Mouse (Mus musculus): ENCODE measurements around the gene Sipa1l2. TPM values are rescaled to one million over a fixed set of nuclear protein-coding genes. Genes with fewer than 3 reads are reported as not detected.

Sipa1l2 gene
- polyA plus RNA-seq, 1 experiment from 2014 or later = 11.6 TPM

DNA sequence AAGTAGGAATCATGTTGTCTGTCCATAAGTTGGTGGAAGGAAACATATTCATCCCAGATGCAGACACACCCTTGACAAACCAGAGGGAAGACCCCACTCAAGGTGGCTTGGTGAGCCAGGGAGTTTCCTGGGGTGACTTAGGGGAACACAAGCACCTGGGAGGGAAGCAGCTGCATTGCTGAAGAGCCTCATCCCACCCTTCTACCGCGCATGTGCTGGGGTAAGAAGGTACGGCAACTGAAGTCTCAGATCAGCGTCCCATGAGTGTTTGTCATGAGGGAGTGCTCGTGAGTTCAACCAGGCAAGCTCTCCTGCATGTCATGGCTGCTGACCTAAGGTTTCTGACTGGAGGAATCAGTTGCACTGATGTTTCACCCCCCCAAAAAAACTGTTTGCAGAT lies 138.8 kb downstream of the Sipa1l2 start:
- DNase-seq (ENCODE audit: low spot score) (no peak), ATAC-seq (ENCODE audit: insufficient read depth, low FRiP score, low TSS enrichment) (no peak)
- Histone ChIP-seq H3K27ac (ENCODE audit: low read depth, low read length) (no peak overlapping the region), H3K9me3 (ENCODE audit: control insufficient read depth, low read length) (no peaks in the 10 kb centered on the region), H3K4me1 (ENCODE audit: control insufficient read depth, insufficient read depth, low read length) (no peaks in the 10 kb centered on the region), H3K4me3 (ENCODE audit: low read depth, low read length) (no peak overlapping the region), H3K4me2 (ENCODE audit: low read depth) (no peak overlapping the region), H3K36me3 (ENCODE audit: control insufficient read depth, insufficient read depth, low read length) (no peaks in the 10 kb centered on the region), H3K27me3 (ENCODE audit: control insufficient read depth, insufficient read depth, low read length) (no peaks in the 10 kb centered on the region), H3K9ac (ENCODE audit: low read length) (no peak overlapping the region)
- 91% methylated on average over 5 of the region's 5 CpGs for WGBS

DNA sequence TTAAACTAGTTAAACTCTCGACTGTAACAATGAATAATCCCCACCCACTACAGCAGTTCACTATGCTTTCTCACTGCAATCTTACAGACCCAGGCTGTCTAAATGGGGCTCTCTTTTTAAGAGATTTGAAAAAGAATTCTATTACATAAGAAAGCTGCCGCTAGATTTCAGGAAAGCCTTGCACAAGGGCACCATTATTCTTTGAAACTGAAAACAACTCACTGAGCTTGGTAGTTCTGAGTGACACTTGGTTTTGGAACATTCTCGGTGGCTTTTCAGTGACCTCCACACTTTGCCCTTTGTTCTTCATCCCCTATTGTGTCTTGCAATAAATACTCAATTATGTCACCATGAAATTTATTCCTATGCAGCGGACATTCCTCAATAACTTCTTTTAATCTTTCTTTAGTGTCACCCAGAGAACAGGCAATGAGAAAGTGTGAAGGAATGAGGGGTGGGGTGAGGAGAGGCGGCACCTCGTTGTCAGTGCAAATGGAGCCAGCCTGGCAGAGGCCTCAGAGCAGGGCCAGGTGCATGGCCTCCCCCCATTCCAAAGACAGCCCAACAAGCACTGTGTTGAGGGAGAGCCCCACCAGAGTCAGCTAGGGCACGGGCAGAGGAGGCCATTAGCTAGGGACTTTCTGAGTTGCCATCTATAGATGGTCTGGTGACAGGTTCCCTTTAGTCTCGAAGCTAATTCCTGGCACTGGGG lies 140.5 kb downstream of the Sipa1l2 start:
- Histone ChIP-seq H3K4me2 (ENCODE audit: low read depth) (no peak overlapping the region), H3K27ac (ENCODE audit: low read depth, low read length) (no peak overlapping the region; the same call in 1 of the 2 replicates), H3K9me3 (ENCODE audit: control insufficient read depth, low read length) (no peaks in the 10 kb centered on the region), H3K36me3 (ENCODE audit: control insufficient read depth, insufficient read depth, low read length) (no peaks in the 10 kb centered on the region), H3K4me1 (ENCODE audit: control insufficient read depth, insufficient read depth, low read length) (no peaks in the 10 kb centered on the region), H3K27me3 (ENCODE audit: control insufficient read depth, insufficient read depth, low read length) (no peaks in the 10 kb centered on the region), H3K4me3 (ENCODE audit: low read depth, low read length) (no peak overlapping the region), H3K9ac (ENCODE audit: low read length) (no peak overlapping the region)
- 36% methylated on average over 8 of the region's 8 CpGs for WGBS
- DNase-seq (ENCODE audit: low spot score) = no peak
- peak; percentile 67; the same call in 1 of the 2 replicates for ATAC-seq (ENCODE audit: insufficient read depth, low FRiP score, low TSS enrichment)

DNA sequence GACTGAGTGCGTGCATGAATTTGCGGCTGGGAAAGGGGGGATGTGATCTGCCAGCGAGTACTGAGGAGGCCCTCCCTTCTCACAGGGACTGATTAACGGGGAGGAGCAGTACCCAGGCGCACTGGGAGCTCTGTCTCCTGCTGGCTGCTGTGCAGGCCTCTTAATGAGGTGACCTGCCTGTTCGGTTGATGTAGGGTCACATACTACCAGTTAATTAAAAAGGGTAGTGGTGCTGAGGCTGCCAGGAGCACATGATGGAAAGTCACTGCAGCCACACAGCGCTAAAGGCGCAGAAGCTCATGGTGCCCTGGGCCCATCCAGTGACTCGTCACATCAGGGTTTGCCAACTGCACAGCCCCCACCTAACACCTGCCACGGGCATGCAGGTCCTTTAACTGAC lies 145.7 kb downstream of the Sipa1l2 start:
- Histone ChIP-seq H3K36me3 (ENCODE audit: control insufficient read depth, insufficient read depth, low read length) (peaks cover 3% of the 10 kb centered on the region; the same call in 1 of the 2 replicates), H3K9me3 (ENCODE audit: control insufficient read depth, low read length) (no peaks in the 10 kb centered on the region), H3K27ac (ENCODE audit: low read depth, low read length) (no peak overlapping the region), H3K4me2 (ENCODE audit: low read depth) (no peak overlapping the region), H3K4me1 (ENCODE audit: control insufficient read depth, insufficient read depth, low read length) (no peaks in the 10 kb centered on the region), H3K4me3 (ENCODE audit: low read depth, low read length) (no peak overlapping the region), H3K27me3 (ENCODE audit: control insufficient read depth, insufficient read depth, low read length) (no peaks in the 10 kb centered on the region), H3K9ac (ENCODE audit: low read length) (no peak overlapping the region)
- 58% methylated on average over 10 of the region's 10 CpGs for whole genome bisulfite sequencing
- DNase-seq (ENCODE audit: low spot score) (no peak), ATAC-seq (ENCODE audit: insufficient read depth, low FRiP score, low TSS enrichment) (0 out of 2 replicates have a peak, but pooled peaks have one; percentile 23)

GRCm38 (mm10) chr8:125419202-125419830 lies 150.3 kb downstream of the Sipa1l2 start:
- H3K36me3 ChIP-seq (ENCODE audit: control insufficient read depth, insufficient read depth, low read length) = peaks cover 3% of the 10 kb centered on the region; the same call in 1 of the 2 replicates
- 82% methylated on average over 14 of the region's 14 CpGs for WGBS

GRCm38 (mm10) chr8:125416146-125416545 lies 153.5 kb downstream of the Sipa1l2 start:
- Histone ChIP-seq H3K9me3 (ENCODE audit: control insufficient read depth, low read length) (no peaks in the 10 kb centered on the region), H3K27ac (ENCODE audit: low read depth, low read length) (no peak overlapping the region), H3K4me1 (ENCODE audit: control insufficient read depth, insufficient read depth, low read length) (no peaks in the 10 kb centered on the region), H3K9ac (ENCODE audit: low read length) (no peak overlapping the region), H3K4me3 (ENCODE audit: low read depth, low read length) (no peak overlapping the region), H3K36me3 (ENCODE audit: control insufficient read depth, insufficient read depth, low read length) (no peaks in the 10 kb centered on the region), H3K27me3 (ENCODE audit: control insufficient read depth, insufficient read depth, low read length) (no peaks in the 10 kb centered on the region), H3K4me2 (ENCODE audit: low read depth) (no peak overlapping the region)
- no peak for DNase-seq (ENCODE audit: low spot score)
- WGBS = 78% methylated on average over 6 of the region's 6 CpGs
- no peak for ATAC-seq (ENCODE audit: insufficient read depth, low FRiP score, low TSS enrichment)

More at GRCm38 (mm10) chr8:125419202-125419830, 150.3 kb downstream of the Sipa1l2 start:
- DNase-seq (ENCODE audit: low spot score) (no peak), ATAC-seq (ENCODE audit: insufficient read depth, low FRiP score, low TSS enrichment) (no peak)
- H3K9ac ChIP-seq (ENCODE audit: low read length) = no peak overlapping the region
- no peaks in the 10 kb centered on the region for H3K9me3 ChIP-seq (ENCODE audit: control insufficient read depth, low read length)
- H3K27me3 ChIP-seq (ENCODE audit: control insufficient read depth, insufficient read depth, low read length) = no peaks in the 10 kb centered on the region
- H3K4me2 ChIP-seq (ENCODE audit: low read depth) = no peak overlapping the region
- H3K4me3 ChIP-seq (ENCODE audit: low read depth, low read length) = no peak overlapping the region
- H3K4me1 ChIP-seq (ENCODE audit: control insufficient read depth, insufficient read depth, low read length) = no peaks in the 10 kb centered on the region
- no peak overlapping the region for H3K27ac ChIP-seq (ENCODE audit: low read depth, low read length)

- Histone ChIP-seq H3K27ac (ENCODE audit: low read depth, low read length) (no peak overlapping the region), H3K9ac (ENCODE audit: low read length) (no peak overlapping the region), H3K9me3 (ENCODE audit: control insufficient read depth, low read length) (no peaks in the 10 kb centered on the region), H3K4me3 (ENCODE audit: low read depth, low read length) (no peak overlapping the region), H3K4me1 (ENCODE audit: control insufficient read depth, insufficient read depth, low read length) (no peaks in the 10 kb centered on the region), H3K27me3 (ENCODE audit: control insufficient read depth, insufficient read depth, low read length) (no peaks in the 10 kb centered on the region), H3K36me3 (ENCODE audit: control insufficient read depth, insufficient read depth, low read length) (no peaks in the 10 kb centered on the region), H3K4me2 (ENCODE audit: low read depth) (no peak overlapping the region)
- ATAC-seq (ENCODE audit: insufficient read depth, low FRiP score, low TSS enrichment) (no peak), DNase-seq (ENCODE audit: low spot score) (no peak)
- 92% methylated on average over 8 of the region's 8 CpGs for WGBS
Observed at GRCm38 (mm10) chr8:125414651-125415050, 155.0 kb downstream of the Sipa1l2 start.

- H3K4me3 ChIP-seq (ENCODE audit: low read depth, low read length) = no peak overlapping the region
Observed at GRCm38 (mm10) chr8:125413001-125413909, 156.4 kb downstream of the Sipa1l2 start.

GRCm38 (mm10) chr8:125410646-125411045 lies 159.0 kb downstream of the Sipa1l2 start:
- ATAC-seq (ENCODE audit: insufficient read depth, low FRiP score, low TSS enrichment) (no peak), DNase-seq (ENCODE audit: low spot score) (no peak)
- H3K4me2 ChIP-seq (ENCODE audit: low read depth) = no peak overlapping the region
- whole genome bisulfite sequencing = 70% methylated on average over 5 of the region's 5 CpGs
- H3K9ac ChIP-seq (ENCODE audit: low read length) = no peak overlapping the region
- H3K36me3 ChIP-seq (ENCODE audit: control insufficient read depth, insufficient read depth, low read length) = no peaks in the 10 kb centered on the region
- H3K4me1 ChIP-seq (ENCODE audit: control insufficient read depth, insufficient read depth, low read length) = peaks cover 4% of the 10 kb centered on the region; the same call in 1 of the 2 replicates
- H3K27me3 ChIP-seq (ENCODE audit: control insufficient read depth, insufficient read depth, low read length) = no peaks in the 10 kb centered on the region
- no peak overlapping the region for H3K4me3 ChIP-seq (ENCODE audit: low read depth, low read length)
- H3K9me3 ChIP-seq (ENCODE audit: control insufficient read depth, low read length) = no peaks in the 10 kb centered on the region
- no peak overlapping the region for H3K27ac ChIP-seq (ENCODE audit: low read depth, low read length)

More at GRCm38 (mm10) chr8:125413001-125413909, 156.4 kb downstream of the Sipa1l2 start:
- 36% methylated on average over 13 of the region's 13 CpGs for WGBS
- no peak for ATAC-seq (ENCODE audit: insufficient read depth, low FRiP score, low TSS enrichment)
- Histone ChIP-seq H3K9me3 (ENCODE audit: control insufficient read depth, low read length) (no peaks in the 10 kb centered on the region), H3K9ac (ENCODE audit: low read length) (no peak overlapping the region), H3K4me1 (ENCODE audit: control insufficient read depth, insufficient read depth, low read length) (no peaks in the 10 kb centered on the region), H3K4me2 (ENCODE audit: low read depth) (no peak overlapping the region), H3K36me3 (ENCODE audit: control insufficient read depth, insufficient read depth, low read length) (no peaks in the 10 kb centered on the region), H3K27ac (ENCODE audit: low read depth, low read length) (no peak overlapping the region), H3K27me3 (ENCODE audit: control insufficient read depth, insufficient read depth, low read length) (no peaks in the 10 kb centered on the region)
- no peak for DNase-seq (ENCODE audit: low spot score)

Measured in neural tube, embryonic 11.5 days (tissue).